Mouse (Mus musculus): ENCODE data around the gene Rasl2-9. TPM values are rescaled to one million over a fixed set of nuclear protein-coding genes. Genes with fewer than 3 reads are reported as not detected.
"Not testable (repeated sequence)": the region's sequence is repeated elsewhere in the genome, so short reads cannot be mapped to it uniquely, and the experiment has no call there.

Gene Rasl2-9
- 0.19 and 0.24 TPM in 2 replicates for polyA plus RNA-seq (2015; fragmentation: Nextera tagmentation; extraction: Ambion mirVana)

DNA sequence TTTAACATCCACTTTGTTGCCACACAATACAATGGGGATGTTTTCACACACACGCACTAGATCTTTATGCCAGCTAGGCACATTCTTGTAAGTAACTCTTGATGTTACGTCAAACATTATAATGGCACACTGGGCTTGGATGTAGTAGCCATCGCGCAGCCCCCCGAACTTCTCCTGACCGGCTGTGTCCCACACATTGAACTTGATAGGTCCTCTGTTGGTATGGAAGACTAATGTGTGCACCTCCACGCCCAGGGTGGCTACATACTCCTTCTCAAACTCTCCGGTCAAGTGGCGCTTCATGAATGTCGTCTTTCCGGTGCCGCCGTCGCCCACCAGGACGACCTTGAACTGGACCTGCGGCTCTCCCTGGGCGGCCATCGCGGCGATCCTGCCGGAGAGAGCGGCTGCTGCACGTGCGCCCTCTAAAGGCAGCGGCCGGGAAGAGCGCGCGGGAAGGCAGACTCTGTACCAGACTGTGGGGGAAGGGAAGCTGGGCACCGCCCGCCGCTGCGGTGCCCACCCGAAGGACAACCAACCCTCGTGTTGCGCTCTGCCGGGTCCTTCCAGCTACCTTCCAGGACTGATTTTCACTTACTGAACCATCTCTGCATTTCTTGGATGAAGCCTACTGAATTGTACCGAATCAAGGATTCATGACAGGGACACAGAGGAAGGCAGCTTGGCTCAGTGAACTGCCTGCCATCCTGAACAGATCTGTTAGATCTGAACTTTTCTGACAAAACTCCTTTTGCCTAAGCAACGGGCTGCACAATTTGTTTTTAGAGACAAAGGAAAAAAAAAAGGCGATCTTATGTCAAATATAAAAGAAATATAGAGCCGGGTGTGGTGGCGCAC, at the start of gene Rasl2-9:
TSS of gene Rasl2-9 (minus strand) at position 402 of the 858 bp plus-strand sequence.
- DNase-seq (peak; percentile 53), ATAC-seq (ENCODE audit: low read depth) (peak; percentile 82)
- Histone ChIP-seq H3K4me1 (replicated peaks) (peaks cover 8% of the 10 kb centered on the region; the same call in 1 of the 2 replicates), H3K4me3 (replicated peaks) (peak within 1 kb of the TSS; percentile 44), H3K4me2 (peak within 1 kb of the TSS; percentile 61), H3K9me3 (replicated peaks) (no peaks in the 10 kb centered on the region), H3K9ac (peak within 1 kb of the TSS; percentile 46), H3K27me3 (0 out of 2 replicates have a peak, but pooled peaks cover 5% of the 10 kb centered on the region), H3K27ac (no peak within 1 kb of the TSS), H3K36me3 (no peaks in the 10 kb centered on the region)
- 13% methylated on average over 42 of the region's 42 CpGs for WGBS (ENCODE audit: insufficient replicate concordance)

DNA sequence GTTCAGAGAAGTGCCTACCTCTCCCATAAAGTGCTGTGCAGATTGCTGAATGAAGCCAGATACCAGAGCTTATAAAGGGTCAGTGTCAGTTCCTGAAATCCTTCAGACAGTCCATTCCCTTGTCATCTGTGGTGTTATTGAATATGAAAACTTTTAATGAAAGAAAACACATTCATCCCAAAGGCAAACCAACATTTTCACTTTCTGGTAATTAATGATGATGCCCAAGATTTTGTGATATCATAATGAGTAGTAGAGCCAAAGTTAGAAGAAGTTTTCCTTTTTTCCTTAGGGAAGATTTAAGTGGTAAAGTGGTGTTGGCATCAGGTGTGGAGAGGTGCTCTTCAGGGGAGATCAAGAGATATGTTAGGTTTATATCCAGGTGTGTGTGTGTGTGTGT, 23.8 kb upstream of the Rasl2-9 start, which contains the start of gene Vmn1r55:
TSS of gene Vmn1r55 (minus strand) at position 101 of the 400 bp plus-strand sequence.
- H3K27me3 ChIP-seq; H3K9me3 ChIP-seq (replicated peaks); ATAC-seq (ENCODE audit: low read depth); H3K4me3 ChIP-seq (replicated peaks); H3K27ac ChIP-seq; H3K36me3 ChIP-seq; DNase-seq; H3K9ac ChIP-seq; H3K4me2 ChIP-seq; H3K4me1 ChIP-seq (replicated peaks): not testable (repeated sequence)

DNA sequence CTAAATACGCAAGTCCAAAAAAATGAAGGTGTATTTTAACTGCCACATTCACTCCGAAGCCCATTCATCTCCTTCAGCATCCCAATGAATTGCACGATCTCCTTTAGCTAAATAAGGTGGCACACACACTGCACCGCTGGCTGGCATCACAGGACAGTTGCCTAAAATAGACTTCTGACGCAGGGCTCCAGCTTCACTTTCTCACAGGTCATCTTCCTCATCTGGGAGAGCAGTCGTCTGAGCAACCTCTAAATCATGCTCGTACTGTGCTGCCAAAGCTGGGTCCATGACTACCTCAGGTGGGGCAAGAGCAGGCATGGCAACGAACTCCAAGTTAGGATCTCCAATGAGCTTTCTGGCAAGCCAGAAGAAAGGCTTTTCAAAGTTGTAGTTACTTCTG, 672 bp downstream of the Rasl2-9 start:
- no peak for ATAC-seq (ENCODE audit: low read depth)
- peak overlapping the region; percentile 61 for H3K4me2 ChIP-seq

DNA sequence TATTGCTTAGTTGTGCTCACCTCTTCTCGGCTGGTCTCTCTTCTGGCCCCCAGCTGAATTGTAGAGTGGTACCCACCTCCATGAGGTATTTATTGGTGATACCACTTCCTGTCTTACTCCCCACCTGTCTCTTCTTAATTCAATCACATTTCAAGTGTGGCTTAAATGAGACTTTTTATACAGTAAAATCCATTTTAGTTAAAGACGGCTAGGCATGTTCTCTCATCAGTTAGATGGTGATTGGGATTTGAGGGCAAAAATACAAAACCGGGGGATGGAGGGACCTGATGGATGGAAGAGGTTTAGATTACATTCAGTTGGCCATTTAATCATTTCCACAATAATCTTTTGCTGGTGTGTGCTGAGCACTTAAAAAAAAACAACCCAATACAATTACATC, 8.9 kb downstream of the Rasl2-9 start, which contains the start of gene Rfpl4:
TSS of gene Rfpl4 (minus strand) at position 101 of the 400 bp plus-strand sequence.
- no peak for ATAC-seq (ENCODE audit: low read depth)
- WGBS (ENCODE audit: insufficient replicate concordance), result 69% methylated on average over 3 of the region's 3 CpGs

More for the DNA sequence above, 672 bp downstream of the Rasl2-9 start:
- H3K27me3 ChIP-seq, result 0 out of 2 replicates have a peak, but pooled peaks cover 5% of the 10 kb centered on the region
- H3K4me3 ChIP-seq (replicated peaks), result no peak overlapping the region
- 67% methylated on average over 8 of the region's 8 CpGs for WGBS (ENCODE audit: insufficient replicate concordance)
- no peaks in the 10 kb centered on the region for H3K36me3 ChIP-seq
- no peak overlapping the region for H3K9ac ChIP-seq
- peaks cover 8% of the 10 kb centered on the region; the same call in 1 of the 2 replicates for H3K4me1 ChIP-seq (replicated peaks)
- no peak for DNase-seq
- H3K27ac ChIP-seq, result no peak overlapping the region
- no peaks in the 10 kb centered on the region for H3K9me3 ChIP-seq (replicated peaks)

DNA sequence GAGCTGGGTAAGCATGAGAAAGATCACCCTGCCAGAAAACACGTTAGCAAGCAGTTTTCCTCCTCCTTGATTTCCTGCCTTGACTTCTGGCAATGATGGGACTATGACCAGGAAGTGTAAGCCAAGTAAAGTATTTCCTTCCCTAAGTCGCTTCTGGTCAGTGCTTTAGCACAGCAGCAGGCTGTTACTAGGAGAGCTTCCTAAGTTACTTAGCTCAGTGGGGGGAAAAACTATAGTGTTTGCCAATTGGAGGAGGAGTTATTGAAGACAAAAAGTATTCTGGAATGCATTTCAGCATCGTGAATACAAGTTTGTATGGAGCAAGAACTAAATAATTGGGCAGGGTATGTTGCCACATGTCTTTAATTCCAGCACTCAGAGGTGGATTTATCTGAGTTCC, 13.0 kb downstream of the Rasl2-9 start:
- H3K4me2 ChIP-seq, result no peak overlapping the region
- no peaks in the 10 kb centered on the region for H3K9me3 ChIP-seq (replicated peaks)
- H3K27me3 ChIP-seq, result no peaks in the 10 kb centered on the region
- H3K9ac ChIP-seq, result no peak overlapping the region
- H3K4me1 ChIP-seq (replicated peaks), result no peaks in the 10 kb centered on the region
- no peak for DNase-seq
- no peak for ATAC-seq (ENCODE audit: low read depth)
- 25% methylated on average over 3 of the region's 3 CpGs for WGBS (ENCODE audit: insufficient replicate concordance)
- H3K27ac ChIP-seq, result no peak overlapping the region
- H3K36me3 ChIP-seq, result no peaks in the 10 kb centered on the region
- no peak overlapping the region for H3K4me3 ChIP-seq (replicated peaks)

More for the DNA sequence above, 8.9 kb downstream of the Rasl2-9 start, which contains the start of gene Rfpl4:
- Histone ChIP-seq H3K9me3 (replicated peaks) (no peaks in the 10 kb centered on the region), H3K27ac (no peak within 1 kb of the TSS), H3K36me3 (no peaks in the 10 kb centered on the region), H3K4me1 (replicated peaks) (no peaks in the 10 kb centered on the region), H3K4me2 (no peak within 1 kb of the TSS), H3K9ac (no peak within 1 kb of the TSS), H3K4me3 (replicated peaks) (no peak within 1 kb of the TSS), H3K27me3 (0 out of 2 replicates have a peak, but pooled peaks cover 5% of the 10 kb centered on the region)
- no peak for DNase-seq

DNA sequence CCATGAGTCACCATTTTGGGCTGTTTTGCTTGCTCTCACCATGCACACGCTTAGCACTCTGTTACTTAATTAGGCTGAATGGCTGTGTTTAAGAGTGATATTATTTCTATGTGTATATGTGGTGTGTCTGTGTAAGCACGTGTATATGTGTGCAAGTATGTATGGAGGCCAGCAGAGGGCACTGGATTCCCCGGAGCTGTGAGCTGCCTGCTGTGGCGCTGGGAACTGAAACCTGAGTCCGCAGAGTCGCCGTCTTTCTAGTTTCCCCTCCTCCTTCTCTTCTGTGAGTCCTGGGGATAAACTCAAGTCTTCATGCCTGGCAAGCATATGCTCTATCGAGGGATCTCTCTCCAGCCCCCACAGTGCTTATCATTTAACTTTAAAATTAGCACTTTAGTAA, 16.4 kb downstream of the Rasl2-9 start:
- Histone ChIP-seq H3K36me3 (no peaks in the 10 kb centered on the region), H3K4me3 (replicated peaks) (no peak overlapping the region), H3K27me3 (no peaks in the 10 kb centered on the region), H3K27ac (no peak overlapping the region), H3K4me2 (no peak overlapping the region), H3K9me3 (replicated peaks) (no peaks in the 10 kb centered on the region), H3K4me1 (replicated peaks) (no peaks in the 10 kb centered on the region), H3K9ac (no peak overlapping the region)
- WGBS (ENCODE audit: insufficient replicate concordance), result 78% methylated on average over 8 of the region's 8 CpGs
- no peak for ATAC-seq (ENCODE audit: low read depth)
- no peak for DNase-seq

DNA sequence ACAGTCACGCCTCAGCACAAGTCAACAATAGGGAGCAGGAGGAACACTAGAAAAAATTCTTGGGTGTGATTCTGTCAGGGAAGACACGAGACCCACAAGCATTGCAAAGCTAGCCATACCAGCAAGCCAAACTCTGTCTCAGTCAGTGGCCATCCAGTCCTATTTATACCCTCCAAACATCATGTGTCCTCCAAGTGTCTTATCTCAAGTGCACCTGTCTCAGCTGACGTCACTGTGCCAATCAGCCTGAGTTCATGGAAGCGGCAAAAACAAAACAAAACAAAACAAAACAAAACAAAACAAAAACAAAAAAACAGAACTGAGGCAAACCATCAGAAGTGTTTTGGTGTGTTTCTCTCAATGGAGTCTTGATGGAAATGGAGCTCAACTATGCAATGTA, 17.5 kb downstream of the Rasl2-9 start:
- ATAC-seq (ENCODE audit: low read depth) (no peak), DNase-seq (no peak)
- Histone ChIP-seq H3K4me1 (replicated peaks) (no peaks in the 10 kb centered on the region), H3K36me3 (no peaks in the 10 kb centered on the region), H3K4me3 (replicated peaks) (no peak overlapping the region), H3K27me3 (no peaks in the 10 kb centered on the region), H3K9ac (no peak overlapping the region), H3K27ac (no peak overlapping the region), H3K9me3 (replicated peaks) (no peaks in the 10 kb centered on the region), H3K4me2 (no peak overlapping the region)
- WGBS (ENCODE audit: insufficient replicate concordance), result 47% methylated on average over 4 of the region's 4 CpGs

DNA sequence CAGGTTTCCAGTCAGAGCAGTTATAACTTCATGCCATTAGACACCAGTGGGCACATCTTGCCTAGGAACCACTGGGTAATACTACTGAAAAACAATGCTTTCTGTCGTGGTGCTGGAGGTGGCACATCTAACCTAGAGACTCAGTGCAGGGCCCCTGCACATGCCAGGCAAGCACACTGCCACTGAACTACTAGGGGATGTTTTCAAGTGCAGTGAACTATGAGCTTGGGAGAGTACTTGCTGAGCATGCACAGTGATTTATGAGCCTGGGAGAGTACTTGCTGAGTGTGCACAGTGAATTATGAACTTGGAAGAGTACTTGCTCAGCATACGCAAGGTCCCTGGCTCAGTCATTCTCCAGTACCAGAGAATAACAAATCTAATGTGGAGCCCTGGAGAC, 23.2 kb downstream of the Rasl2-9 start:
- Histone ChIP-seq H3K36me3 (peaks cover 17% of the 10 kb centered on the region), H3K27me3 (no peaks in the 10 kb centered on the region), H3K4me2 (no peak overlapping the region), H3K4me1 (replicated peaks) (no peaks in the 10 kb centered on the region), H3K4me3 (replicated peaks) (no peak overlapping the region), H3K9me3 (replicated peaks) (no peaks in the 10 kb centered on the region), H3K27ac (no peak overlapping the region), H3K9ac (no peak overlapping the region)
- ATAC-seq (ENCODE audit: low read depth) (no peak), DNase-seq (no peak)
- 66% methylated on average over 2 of the region's 2 CpGs for WGBS (ENCODE audit: insufficient replicate concordance)

DNA sequence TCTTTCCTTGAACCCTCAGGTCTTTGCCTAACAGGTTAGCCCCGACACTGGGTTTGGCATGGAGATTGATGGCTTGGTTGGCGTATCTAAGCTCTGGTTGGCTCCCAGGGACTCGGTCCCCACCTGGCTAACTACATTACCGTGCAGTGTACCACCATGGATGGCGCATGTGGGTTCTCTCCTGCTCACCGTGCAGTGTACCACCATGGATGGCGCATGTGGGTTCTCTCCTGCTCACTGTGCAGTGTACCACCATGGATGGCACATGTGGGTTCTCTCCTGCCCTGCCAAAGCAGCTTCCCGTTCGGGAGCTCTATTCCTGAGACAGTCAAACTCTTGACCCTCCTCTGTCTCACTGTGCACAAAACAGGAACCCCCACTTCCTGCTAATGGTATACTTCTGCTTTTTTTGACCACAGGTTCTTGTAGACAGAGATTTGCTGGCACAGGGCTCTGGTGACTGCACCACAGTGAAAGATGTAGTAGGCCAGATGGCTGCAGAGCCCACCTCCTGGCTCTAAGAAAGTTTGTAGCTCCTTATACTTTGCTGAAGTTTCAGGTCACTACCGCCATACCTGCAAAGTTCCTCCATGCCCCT, 24.6 kb downstream of the Rasl2-9 start:
- H3K4me1 ChIP-seq (replicated peaks), result no peaks in the 10 kb centered on the region
- ATAC-seq (ENCODE audit: low read depth) (peak; percentile 48; the same call in 1 of the 2 replicates), DNase-seq (no peak)

DNA sequence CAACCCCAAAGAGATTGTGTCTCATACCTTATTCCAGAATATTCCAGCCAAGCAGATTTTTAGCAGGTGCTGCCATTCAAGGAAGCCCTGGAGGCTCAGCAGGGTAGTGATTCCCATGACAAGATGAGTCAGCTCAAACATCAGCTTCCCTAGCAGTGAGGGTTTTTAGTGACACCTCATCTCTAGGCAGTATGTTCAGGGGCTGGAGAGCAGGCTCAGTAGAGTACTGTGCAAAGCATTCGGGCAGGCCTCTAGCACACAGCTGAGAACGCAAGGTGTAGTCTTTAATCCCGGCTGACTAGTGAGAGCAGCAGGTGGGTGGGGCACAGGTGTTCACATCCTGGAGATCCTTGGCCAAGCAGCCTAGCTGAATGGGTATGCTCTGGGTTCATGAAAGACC, 26.0 kb downstream of the Rasl2-9 start:
- no peak overlapping the region for H3K27ac ChIP-seq
- H3K4me2 ChIP-seq, result no peak overlapping the region
- 75% methylated on average over 3 of the region's 3 CpGs for WGBS (ENCODE audit: insufficient replicate concordance)
- ATAC-seq (ENCODE audit: low read depth), result no peak
- no peaks in the 10 kb centered on the region for H3K4me1 ChIP-seq (replicated peaks)
- H3K9ac ChIP-seq, result no peak overlapping the region
- DNase-seq, result no peak
- no peaks in the 10 kb centered on the region for H3K27me3 ChIP-seq
- peaks cover 45% of the 10 kb centered on the region for H3K36me3 ChIP-seq
- H3K4me3 ChIP-seq (replicated peaks), result no peak overlapping the region
- H3K9me3 ChIP-seq (replicated peaks), result no peaks in the 10 kb centered on the region

More for the DNA sequence above, 24.6 kb downstream of the Rasl2-9 start:
- H3K27ac ChIP-seq, result no peak overlapping the region
- no peak overlapping the region for H3K4me2 ChIP-seq
- peaks cover 31% of the 10 kb centered on the region for H3K36me3 ChIP-seq
- H3K9me3 ChIP-seq (replicated peaks), result no peaks in the 10 kb centered on the region
- 32% methylated on average over 10 of the region's 10 CpGs for WGBS (ENCODE audit: insufficient replicate concordance)
- H3K27me3 ChIP-seq, result no peaks in the 10 kb centered on the region
- H3K4me3 ChIP-seq (replicated peaks), result no peak overlapping the region
- no peak overlapping the region for H3K9ac ChIP-seq

DNA sequence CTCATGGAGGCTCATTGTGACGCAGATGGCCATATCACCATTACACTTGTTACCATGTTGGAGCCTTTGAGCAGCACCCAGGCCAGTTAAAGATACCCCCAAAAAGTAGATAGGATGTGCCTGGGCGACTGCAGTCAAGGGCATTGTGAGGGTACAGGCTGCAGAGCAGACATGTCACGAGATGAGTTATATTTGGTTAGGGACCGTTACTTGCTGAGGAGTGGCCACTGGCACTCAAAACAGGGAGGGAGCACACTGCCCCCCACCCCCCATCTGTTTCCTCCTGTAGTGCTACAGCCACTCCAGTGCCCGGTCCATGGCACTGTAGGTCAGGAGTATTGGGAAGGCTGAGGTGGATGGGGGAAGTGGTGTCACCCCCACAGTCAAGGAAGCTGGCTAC, 27.0 kb downstream of the Rasl2-9 start:
- H3K36me3 ChIP-seq, result peaks cover 55% of the 10 kb centered on the region
- DNase-seq, result no peak
- no peaks in the 10 kb centered on the region for H3K4me1 ChIP-seq (replicated peaks)
- H3K9ac ChIP-seq, result no peak overlapping the region
- H3K27ac ChIP-seq, result no peak overlapping the region
- no peak overlapping the region for H3K4me3 ChIP-seq (replicated peaks)
- H3K9me3 ChIP-seq (replicated peaks), result no peaks in the 10 kb centered on the region
- ATAC-seq (ENCODE audit: low read depth), result no peak
- no peak overlapping the region for H3K4me2 ChIP-seq
- 74% methylated on average over 5 of the region's 5 CpGs for WGBS (ENCODE audit: insufficient replicate concordance)
- H3K27me3 ChIP-seq, result no peaks in the 10 kb centered on the region
